Mouse (Mus musculus) embryonic fibroblast, embryonic 13.5 days (primary cell): ENCODE measurements at regions not wholly inside any gene's neighbourhood (a gene's known extent, or its start where the extent isn't known, plus 50 kb on each side); places are given as distances from the start of the nearest gene placed in this dataset.

Source experiments
- H3K27ac ChIP-seq: 2 replicates; pipeline ENCODE4 v1.5.1; 2012; ENCODE audit warnings: low read length, control low read depth, inconsistent platforms; ENCODE audit not compliant: insufficient read depth
- H3K4me1 ChIP-seq: 2 replicates; pipeline ENCODE4 v1.6.1; 2011; ENCODE audit warnings: low read length; ENCODE audit not compliant: control insufficient read depth, insufficient read depth
- H3K4me3 ChIP-seq: 2 replicates; pipeline ENCODE4 v1.5.1; 2011; ENCODE audit warnings: mild to moderate bottlenecking, control low read depth, low read length; ENCODE audit not compliant: insufficient read depth
- CTCF ChIP-seq: IDR thresholded peaks from 2 replicates; pipeline ENCODE4 v1.5.1; 2011; ENCODE audit warnings: mild to moderate bottlenecking, control low read depth, low read length, moderate library complexity, borderline replicate concordance; ENCODE audit not compliant: insufficient read depth
- POLR2A ChIP-seq: IDR thresholded peaks from 2 replicates; pipeline ENCODE4 v1.6.1; 2011; ENCODE audit warnings: low read depth, mild to moderate bottlenecking, control low read depth, low read length, moderate library complexity

DNA sequence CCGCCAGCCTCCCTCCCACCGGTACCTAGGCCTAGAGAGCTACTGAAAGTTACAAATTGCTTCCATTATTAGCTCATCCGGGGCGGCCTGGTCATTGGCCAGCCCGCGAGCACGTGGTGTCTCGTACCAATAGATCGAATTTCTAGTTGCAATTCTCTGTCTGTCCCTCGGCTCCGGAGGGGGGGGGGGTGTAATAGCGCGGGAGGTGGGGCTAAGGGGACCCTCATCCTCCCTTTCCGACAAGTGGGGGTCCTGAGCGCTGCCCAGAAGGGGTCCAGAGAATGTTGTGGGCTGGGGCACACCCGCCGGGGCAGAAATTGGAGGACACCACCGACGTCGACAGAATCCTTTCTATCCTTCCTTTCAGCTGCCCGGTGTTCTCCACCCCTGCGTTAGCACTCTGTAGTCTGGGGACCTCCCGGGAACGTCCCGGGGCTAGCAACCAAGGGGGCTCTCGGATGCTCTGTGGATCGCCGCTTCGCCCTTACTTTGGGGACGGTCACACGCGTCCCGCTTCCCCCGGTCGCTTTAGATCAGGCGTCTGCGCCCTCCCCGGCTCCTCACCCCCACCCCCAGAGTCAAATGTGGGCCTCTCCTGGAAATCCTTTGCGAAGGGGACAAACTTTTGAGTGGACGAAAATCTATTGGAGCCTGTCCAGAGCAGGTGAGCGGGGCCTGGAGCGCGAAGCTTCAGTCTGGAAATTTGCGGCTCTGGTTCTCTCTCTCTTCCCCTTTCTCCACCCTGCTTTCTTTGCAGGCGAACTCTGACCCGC lies 64.6 kb downstream of the Smug1 start:
- TF ChIP-seq CTCF (no peak), POLR2A (no peak)
- Histone ChIP-seq H3K27ac (no peak overlapping the region), H3K4me1 (no peaks in the 10 kb centered on the region), H3K4me3 (peak overlapping the region; percentile 56)

DNA sequence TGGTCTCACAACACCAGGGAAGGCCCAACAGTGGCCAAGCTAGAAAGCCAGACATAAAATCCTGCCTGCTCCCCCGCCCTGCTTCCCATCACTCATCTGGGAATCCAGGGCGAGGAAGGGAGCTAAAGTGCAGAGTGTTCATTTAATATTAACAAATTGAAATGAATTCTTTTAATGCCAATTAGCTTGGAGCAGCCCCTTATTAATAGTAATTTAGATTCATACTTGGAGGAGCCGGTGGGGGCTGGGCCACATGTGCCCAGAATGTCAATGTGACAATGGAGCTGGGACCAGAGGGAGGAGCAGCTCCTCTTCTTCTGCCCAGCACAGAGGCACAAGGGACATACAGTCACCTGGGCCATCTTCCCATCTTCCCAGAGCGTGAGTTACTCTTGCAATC lies 66.8 kb downstream of the Smug1 start:
- Histone ChIP-seq H3K27ac (no peak overlapping the region), H3K4me1 (no peaks in the 10 kb centered on the region), H3K4me3 (no peak overlapping the region)
- TF ChIP-seq CTCF (no peak), POLR2A (no peak)

DNA sequence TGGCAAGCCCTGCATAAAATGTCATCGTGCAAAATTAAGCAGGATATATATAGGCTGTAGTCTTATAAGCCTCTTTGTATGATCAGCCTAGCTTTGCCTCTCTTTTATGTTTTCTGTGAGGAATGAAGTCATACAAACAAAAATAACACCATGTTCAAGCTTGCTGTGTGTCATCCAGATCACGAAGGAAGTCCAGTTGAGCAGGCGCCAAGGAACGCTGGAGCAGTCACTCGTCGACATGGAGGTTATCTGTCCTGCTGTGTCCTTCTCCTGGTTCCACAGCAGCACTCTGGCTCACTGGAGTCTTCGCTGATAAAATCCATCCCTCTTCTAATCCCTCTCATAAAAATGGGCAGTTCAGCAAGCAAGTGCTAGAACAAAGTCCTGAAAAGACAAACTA lies 72.4 kb downstream of the Smug1 start:
- TF ChIP-seq POLR2A (no peak), CTCF (no peak)
- Histone ChIP-seq H3K4me3 (no peak overlapping the region), H3K4me1 (peaks cover 4% of the 10 kb centered on the region; the same call in 1 of the 2 replicates), H3K27ac (no peak overlapping the region)

GRCm38 (mm10) chr15:103093655-103094054 lies 73.2 kb downstream of the Smug1 start:
- Histone ChIP-seq H3K4me3 (no peak overlapping the region), H3K4me1 (peaks cover 4% of the 10 kb centered on the region; the same call in 1 of the 2 replicates), H3K27ac (no peak overlapping the region)
- TF ChIP-seq POLR2A (no peak), CTCF (no peak)

- Histone ChIP-seq H3K4me1 (peaks cover 4% of the 10 kb centered on the region; the same call in 1 of the 2 replicates), H3K27ac (no peak overlapping the region), H3K4me3 (no peak overlapping the region)
- TF ChIP-seq POLR2A (no peak), CTCF (no peak)
Observed at GRCm38 (mm10) chr15:103092496-103092895, 73.8 kb downstream of the Hoxc4 start.

- H3K4me1 ChIP-seq = peaks cover 9% of the 10 kb centered on the region; the same call in 1 of the 2 replicates
- no peak overlapping the region for H3K27ac ChIP-seq
- TF ChIP-seq CTCF (no peak), POLR2A (no peak)
- H3K4me3 ChIP-seq = no peak overlapping the region
Observed at GRCm38 (mm10) chr15:103090280-103091164, 71.8 kb downstream of the Hoxc4 start.

GRCm38 (mm10) chr15:103089852-103090251 lies 71.1 kb downstream of the Hoxc4 start:
- no peak overlapping the region for H3K27ac ChIP-seq
- H3K4me1 ChIP-seq = peaks cover 9% of the 10 kb centered on the region; the same call in 1 of the 2 replicates
- H3K4me3 ChIP-seq = no peak overlapping the region
- no peak for TF ChIP-seq CTCF
- no peak for TF ChIP-seq POLR2A

DNA sequence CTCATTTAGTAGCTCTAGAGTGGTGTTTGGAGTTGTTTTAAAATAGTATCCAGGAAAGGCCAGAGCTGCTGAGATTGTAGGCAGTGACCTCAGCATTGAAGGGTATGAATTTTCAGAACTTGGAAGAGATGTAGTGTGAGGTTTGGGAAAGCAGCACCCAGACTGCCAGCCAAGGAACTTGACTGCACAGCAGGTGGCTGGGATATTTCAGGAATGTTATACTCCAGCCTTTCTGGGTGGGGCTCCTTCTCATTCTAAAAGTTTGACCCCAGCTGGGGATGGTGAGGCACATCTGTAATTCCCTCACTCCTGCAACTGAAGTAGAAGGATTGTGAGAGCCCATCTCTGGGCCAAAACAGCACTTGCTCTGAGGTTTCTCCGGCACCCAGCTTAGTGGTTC lies 70.7 kb downstream of the Hoxc4 start:
- Histone ChIP-seq H3K27ac (no peak overlapping the region), H3K4me1 (peaks cover 9% of the 10 kb centered on the region; the same call in 1 of the 2 replicates)

GRCm38 (mm10) chr15:103087204-103087603 lies 68.5 kb downstream of the Hoxc4 start:
- Histone ChIP-seq H3K27ac (no peak overlapping the region), H3K4me3 (no peak overlapping the region), H3K4me1 (peaks cover 9% of the 10 kb centered on the region; the same call in 1 of the 2 replicates)
- TF ChIP-seq CTCF = no peak
- no peak for TF ChIP-seq POLR2A

More for the DNA sequence above, 70.7 kb downstream of the Hoxc4 start:
- TF ChIP-seq POLR2A (no peak), CTCF (no peak)
- no peak overlapping the region for H3K4me3 ChIP-seq

DNA sequence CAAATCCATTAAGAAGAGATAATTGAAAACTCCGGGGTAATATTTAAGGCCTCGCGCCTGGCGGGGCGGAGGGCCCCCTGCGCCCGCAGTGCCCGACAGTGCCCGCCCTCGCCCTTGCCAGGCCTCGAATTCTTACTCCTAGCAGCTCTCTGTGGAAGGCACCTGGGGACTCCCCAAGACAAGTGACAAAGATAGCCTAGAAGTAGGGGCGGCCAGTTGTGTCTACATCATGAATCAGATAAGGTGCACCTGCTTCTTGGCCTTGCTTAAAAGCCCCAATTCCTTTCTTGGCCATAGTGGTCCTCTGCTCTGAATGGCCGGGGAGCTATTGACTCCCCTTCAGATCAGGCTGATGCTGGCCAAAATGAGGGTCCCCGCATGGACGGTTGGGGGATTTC lies 67.9 kb downstream of the Hoxc4 start:
- no peak overlapping the region for H3K4me3 ChIP-seq
- H3K4me1 ChIP-seq = peaks cover 9% of the 10 kb centered on the region; the same call in 1 of the 2 replicates
- no peak overlapping the region for H3K27ac ChIP-seq
- no peak for TF ChIP-seq POLR2A
- no peak for TF ChIP-seq CTCF
